Mouse (Mus musculus): Measurements from ENCODE around the gene Ttc28.

GRCm38 (mm10) chr5:111270246-111271002 lies 390.8 kb downstream of the Ttc28 start:
- TF ChIP-seq POLR2A (IDR thresholded peaks at IDR 0.05; ENCODE audit: low read depth, low read length), result no peak
- TF ChIP-seq CTCF (IDR thresholded peaks at IDR 0.05; ENCODE audit: extremely low read depth, insufficient read depth, insufficient read length, insufficient replicate concordance), result no peak

Measured in spleen, adult 2 months (tissue).